Mouse (Mus musculus) stomach, postnatal 0 days (tissue): Measurements from ENCODE around the gene Unc45a. TPM values are rescaled to one million over a fixed set of nuclear protein-coding genes. Genes with fewer than 3 reads are reported as not detected.

Source experiments
- ATAC-seq: fragments of 200-750 bp; cut with Nextera tagmentation; 2 replicates; pipeline ENCODE4 v1.8.0; 2017; ENCODE audit not compliant: low FRiP score, low TSS enrichment
- DNase-seq: peaks from one replicate; pipeline ENCODE4 v3.0.0-alpha.2; 2016; ENCODE audit warnings: low spot score
- H3K27ac ChIP-seq: fragments of 300-500 bp; sonication (generic); replicated peaks from 2 replicates; pipeline ENCODE4 v1.5.1; 2014; ENCODE audit warnings: mild to moderate bottlenecking, control low read depth
- H3K27me3 ChIP-seq: fragments of 300-500 bp; sonication (generic); 2 replicates; pipeline ENCODE4 v1.6.1; 2014; ENCODE audit warnings: low read length; ENCODE audit not compliant: control insufficient read depth, insufficient read depth
- H3K36me3 ChIP-seq: fragments of 300-500 bp; sonication (generic); 2 replicates; pipeline ENCODE4 v1.6.1; 2014; ENCODE audit warnings: low read length, mixed read lengths; ENCODE audit not compliant: control insufficient read depth, insufficient read depth
- H3K4me1 ChIP-seq: fragments of 300-500 bp; sonication (generic); replicated peaks from 2 replicates; pipeline ENCODE4 v1.6.1; 2014; ENCODE audit warnings: antibody characterized with exemption; ENCODE audit not compliant: control insufficient read depth, insufficient read depth
- H3K4me2 ChIP-seq: fragments of 300-500 bp; sonication (generic); replicated peaks from 2 replicates; pipeline ENCODE4 v1.6.1; 2014; ENCODE audit warnings: low read depth, mild to moderate bottlenecking, control low read depth, moderate library complexity
- H3K4me3 ChIP-seq: fragments of 300-500 bp; sonication (generic); 2 replicates; pipeline ENCODE4 v1.5.1; 2014; ENCODE audit warnings: low read depth, low read length, control low read depth
- H3K9ac ChIP-seq: fragments of 300-500 bp; sonication (generic); 2 replicates; pipeline ENCODE4 v1.6.1; 2014; ENCODE audit warnings: mild to moderate bottlenecking, low read length, control low read depth, mixed read lengths
- H3K9me3 ChIP-seq: fragments of 300-500 bp; sonication (generic); 2 replicates; pipeline ENCODE4 v1.6.1; 2016; ENCODE audit warnings: low read length; ENCODE audit not compliant: control insufficient read depth
- CTCF ChIP-seq: IDR thresholded peaks from 2 replicates; pipeline ENCODE4 v1.5.1; 2016; ENCODE audit warnings: antibody characterized with exemption, low read depth, mild to moderate bottlenecking, moderate library complexity
- EP300 ChIP-seq: optimal IDR thresholded peaks from 2 replicates; pipeline ENCODE3; 2016; ENCODE audit warnings: antibody characterized with exemption
- WGBS: fragments of 180-500 bp; shearing (Covaris S2); extraction: QIAGEN DNeasy Blood & Tissue Kit; methylation state at CpG from one replicate; pipeline ENCODE4 v1.1.7; 2014; 5-methylcytosine and 5-hydroxymethylcytosine counted together
- polyA plus RNA-seq: library from polyadenylated mRNA; unstranded; fragments of >200 nt; fragmentation: Nextera tagmentation; extraction: Ambion mirVana; gene quantifications from 2 replicates; pipeline ENCODE4 v1.2.1, GENCODE M21; 2015

Unc45a gene
- polyA plus RNA-seq, 1 experiment from 2014 or later = 34.5 TPM

- H3K9ac ChIP-seq = peak overlapping the region; percentile 86
- H3K9me3 ChIP-seq = no peaks in the 10 kb centered on the region
- H3K4me3 ChIP-seq = peak overlapping the region; percentile 84
- DNase-seq = no peak
- TF ChIP-seq EP300 (no peak), CTCF (no peak)
- peak overlapping the region; percentile 85 for H3K4me2 ChIP-seq
- no peaks in the 10 kb centered on the region for H3K4me1 ChIP-seq
- no peak; the same call in 1 of the 2 replicates for ATAC-seq
- H3K36me3 ChIP-seq = peaks cover 17% of the 10 kb centered on the region; the same call in 1 of the 2 replicates
- H3K27ac ChIP-seq = peak overlapping the region; percentile 87
- 37% methylated on average over 4 of the region's 4 CpGs for WGBS
- no peaks in the 10 kb centered on the region for H3K27me3 ChIP-seq
Measured at GRCm38 (mm10) chr7:80369967-80370431, 29.2 kb upstream of the Unc45a start.

GRCm38 (mm10) chr7:80369461-80369860, 28.7 kb upstream of the Unc45a start:
- Histone ChIP-seq H3K4me3 (no peak overlapping the region), H3K9ac (no peak overlapping the region), H3K27me3 (no peaks in the 10 kb centered on the region), H3K9me3 (no peaks in the 10 kb centered on the region), H3K27ac (no peak overlapping the region), H3K4me2 (peak overlapping the region; percentile 85; the same call in 1 of the 2 replicates), H3K36me3 (peaks cover 17% of the 10 kb centered on the region; the same call in 1 of the 2 replicates), H3K4me1 (no peaks in the 10 kb centered on the region)
- WGBS = 50% methylated on average over 5 of the region's 5 CpGs
- TF ChIP-seq EP300 (no peak), CTCF (no peak)
- no peak for DNase-seq
- ATAC-seq = no peak

GRCm38 (mm10) chr7:80368635-80369421, 28.0 kb upstream of the Unc45a start:
- no peaks in the 10 kb centered on the region for H3K4me1 ChIP-seq
- H3K36me3 ChIP-seq = peaks cover 17% of the 10 kb centered on the region; the same call in 1 of the 2 replicates
- 68% methylated on average over 20 of the region's 20 CpGs for WGBS
- DNase-seq (no peak), ATAC-seq (no peak)
- H3K27ac ChIP-seq = no peak overlapping the region; the same call in 1 of the 2 replicates
- TF ChIP-seq CTCF = no peak
- TF ChIP-seq EP300 = no peak
- H3K4me3 ChIP-seq = no peak overlapping the region
- no peaks in the 10 kb centered on the region for H3K9me3 ChIP-seq
- no peak overlapping the region for H3K9ac ChIP-seq
- H3K4me2 ChIP-seq = no peak overlapping the region
- no peaks in the 10 kb centered on the region for H3K27me3 ChIP-seq

- H3K36me3 ChIP-seq = peaks cover 19% of the 10 kb centered on the region; the same call in 1 of the 2 replicates
- H3K4me2 ChIP-seq = no peak overlapping the region
- no peak overlapping the region for H3K4me3 ChIP-seq
- 91% methylated on average over 9 of the region's 9 CpGs for WGBS
- DNase-seq (no peak), ATAC-seq (no peak)
- TF ChIP-seq CTCF (no peak), EP300 (no peak)
- H3K27me3 ChIP-seq = no peaks in the 10 kb centered on the region
- no peak overlapping the region; the same call in 1 of the 2 replicates for H3K27ac ChIP-seq
- no peaks in the 10 kb centered on the region for H3K9me3 ChIP-seq
- H3K9ac ChIP-seq = no peak overlapping the region
- no peaks in the 10 kb centered on the region for H3K4me1 ChIP-seq
Measured at GRCm38 (mm10) chr7:80368009-80368408, 27.2 kb upstream of the Unc45a start.

GRCm38 (mm10) chr7:80367232-80367631, 26.4 kb upstream of the Unc45a start:
- Histone ChIP-seq H3K36me3 (peaks cover 26% of the 10 kb centered on the region; the same call in 1 of the 2 replicates), H3K9me3 (no peaks in the 10 kb centered on the region), H3K27ac (no peak overlapping the region), H3K4me2 (no peak overlapping the region), H3K9ac (no peak overlapping the region), H3K4me1 (no peaks in the 10 kb centered on the region), H3K27me3 (no peaks in the 10 kb centered on the region), H3K4me3 (no peak overlapping the region)
- 96% methylated on average over 7 of the region's 7 CpGs for WGBS
- DNase-seq (no peak), ATAC-seq (no peak)
- TF ChIP-seq EP300 = no peak
- no peak for TF ChIP-seq CTCF

GRCm38 (mm10) chr7:80365759-80366158, 25.0 kb upstream of the Unc45a start:
- DNase-seq (no peak), ATAC-seq (no peak)
- H3K36me3 ChIP-seq = peaks cover 30% of the 10 kb centered on the region
- no peak overlapping the region for H3K4me3 ChIP-seq
- no peaks in the 10 kb centered on the region for H3K9me3 ChIP-seq
- H3K4me2 ChIP-seq = no peak overlapping the region
- H3K9ac ChIP-seq = no peak overlapping the region
- 71% methylated on average over 2 of the region's 2 CpGs for WGBS
- TF ChIP-seq CTCF = no peak
- no peak for TF ChIP-seq EP300
- no peaks in the 10 kb centered on the region for H3K4me1 ChIP-seq
- H3K27ac ChIP-seq = no peak overlapping the region
- H3K27me3 ChIP-seq = no peaks in the 10 kb centered on the region
